Mouse (Mus musculus): ENCODE results near the gene Mdm1. TPM values are rescaled to one million over a fixed set of nuclear protein-coding genes. Genes with fewer than 3 reads are reported as not detected.

The Mdm1 gene
- polyA plus RNA-seq, 1 experiment from 2014 or later, result 49.7 TPM

DNA sequence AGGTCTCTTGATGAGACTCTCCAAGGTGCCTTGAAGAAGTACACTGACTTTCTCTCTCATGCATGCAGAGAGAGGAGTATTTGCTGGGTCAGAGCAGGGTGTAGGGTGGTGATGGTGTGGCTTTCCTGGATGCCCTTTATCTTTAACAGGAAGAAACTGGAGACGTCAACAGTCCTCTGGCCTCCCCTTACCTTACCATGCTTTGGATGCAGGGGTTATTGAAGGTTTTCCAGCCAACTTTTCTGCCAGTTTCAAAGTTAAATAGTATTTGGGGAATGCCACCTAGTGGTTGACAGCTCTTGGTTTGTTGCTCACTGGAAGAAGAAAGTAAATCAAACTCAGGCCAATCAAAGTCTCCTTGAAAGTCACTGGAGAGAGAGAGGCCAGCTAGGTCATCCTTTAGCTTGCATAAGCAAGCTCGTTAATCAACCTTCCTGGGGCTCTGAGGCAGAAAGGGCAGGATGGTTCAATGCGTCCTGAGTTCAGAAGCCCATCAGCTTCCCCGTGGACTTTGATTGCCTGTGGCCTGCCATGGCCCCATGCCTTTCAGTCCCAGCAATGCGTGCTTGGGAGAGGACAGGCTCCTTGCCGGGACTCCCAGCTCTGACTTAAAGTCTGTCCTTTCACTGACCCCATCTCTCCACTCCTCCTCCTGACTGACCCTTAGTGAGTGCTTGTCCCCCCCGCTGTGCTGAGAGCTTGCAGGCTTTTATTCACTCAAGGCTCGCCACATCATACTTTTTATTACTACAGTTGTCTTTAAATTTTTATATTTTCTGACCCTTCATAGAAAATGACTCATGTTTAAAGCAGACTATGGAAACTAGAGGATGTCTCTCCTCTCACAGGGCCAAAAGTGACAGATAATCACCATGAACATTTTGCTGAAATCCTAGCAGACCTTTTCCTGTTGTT lies 31.3 kb upstream of the Mdm1 start:
- H3K9me3 ChIP-seq (replicated peaks), result no peaks in the 10 kb centered on the region
- H3K27ac ChIP-seq, result no peak overlapping the region
- H3K4me1 ChIP-seq, result peaks cover 7% of the 10 kb centered on the region; the same call in 1 of the 2 replicates
- no peak overlapping the region for H3K4me2 ChIP-seq
- 18% methylated on average over 8 of the region's 8 CpGs for WGBS
- H3K36me3 ChIP-seq (ENCODE audit: poor library complexity, severe bottlenecking), result no peaks in the 10 kb centered on the region
- no peaks in the 10 kb centered on the region for H3K27me3 ChIP-seq
- ATAC-seq, result no peak
- no peak overlapping the region for H3K9ac ChIP-seq
- no peak overlapping the region for H3K4me3 ChIP-seq

DNA sequence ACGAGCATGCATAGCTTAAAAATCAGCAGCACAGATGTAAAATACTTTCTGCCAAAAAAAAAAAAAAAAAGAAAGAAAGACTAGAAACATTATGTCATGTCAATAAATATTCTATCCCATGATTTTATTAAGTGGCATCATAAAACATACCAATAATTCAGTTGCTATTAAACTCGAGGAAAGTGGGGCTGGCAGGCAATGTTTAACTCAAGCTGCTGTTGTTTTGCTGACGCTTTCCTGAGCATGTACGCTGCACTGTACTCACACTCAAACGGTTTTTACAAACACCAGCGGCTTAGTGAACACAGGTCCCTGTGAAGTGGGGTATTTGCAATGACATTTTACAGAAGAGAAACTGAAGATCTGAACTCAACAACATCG lies 30.7 kb upstream of the Mdm1 start:
- Histone ChIP-seq H3K27me3 (no peaks in the 10 kb centered on the region), H3K9ac (no peak overlapping the region), H3K4me3 (no peak overlapping the region), H3K27ac (no peak overlapping the region), H3K36me3 (ENCODE audit: poor library complexity, severe bottlenecking) (no peaks in the 10 kb centered on the region), H3K9me3 (replicated peaks) (no peaks in the 10 kb centered on the region), H3K4me2 (no peak overlapping the region), H3K4me1 (peaks cover 7% of the 10 kb centered on the region; the same call in 1 of the 2 replicates)
- ATAC-seq, result no peak
- WGBS, result 82% methylated on average over 7 of the region's 7 CpGs

DNA sequence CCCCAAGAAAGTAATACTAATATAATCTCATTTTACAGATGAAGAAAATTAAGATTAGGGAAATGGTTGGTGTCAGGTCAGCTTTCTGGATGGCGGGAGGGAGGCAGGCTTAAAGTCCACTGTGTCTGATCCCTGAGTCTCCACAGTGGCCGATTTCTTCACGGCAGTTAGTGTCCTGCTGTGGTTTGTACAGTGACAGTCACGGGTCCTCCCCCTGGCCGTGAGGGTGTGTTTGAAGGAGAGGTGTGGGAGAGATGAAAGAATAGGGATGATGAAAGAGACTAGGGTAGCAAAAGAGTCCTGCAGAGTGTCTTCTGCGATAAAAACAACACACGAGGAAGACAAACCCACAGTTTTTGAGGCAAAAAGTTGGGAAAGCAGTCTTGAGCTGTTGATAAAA lies 30.0 kb upstream of the Mdm1 start:
- peaks cover 7% of the 10 kb centered on the region; the same call in 1 of the 2 replicates for H3K4me1 ChIP-seq
- no peaks in the 10 kb centered on the region for H3K36me3 ChIP-seq (ENCODE audit: poor library complexity, severe bottlenecking)
- H3K4me3 ChIP-seq, result no peak overlapping the region
- 50% methylated on average over 7 of the region's 7 CpGs for WGBS
- H3K27me3 ChIP-seq, result no peaks in the 10 kb centered on the region
- H3K4me2 ChIP-seq, result no peak overlapping the region
- H3K9ac ChIP-seq, result no peak overlapping the region
- H3K27ac ChIP-seq, result no peak overlapping the region
- H3K9me3 ChIP-seq (replicated peaks), result no peaks in the 10 kb centered on the region
- no peak for ATAC-seq

DNA sequence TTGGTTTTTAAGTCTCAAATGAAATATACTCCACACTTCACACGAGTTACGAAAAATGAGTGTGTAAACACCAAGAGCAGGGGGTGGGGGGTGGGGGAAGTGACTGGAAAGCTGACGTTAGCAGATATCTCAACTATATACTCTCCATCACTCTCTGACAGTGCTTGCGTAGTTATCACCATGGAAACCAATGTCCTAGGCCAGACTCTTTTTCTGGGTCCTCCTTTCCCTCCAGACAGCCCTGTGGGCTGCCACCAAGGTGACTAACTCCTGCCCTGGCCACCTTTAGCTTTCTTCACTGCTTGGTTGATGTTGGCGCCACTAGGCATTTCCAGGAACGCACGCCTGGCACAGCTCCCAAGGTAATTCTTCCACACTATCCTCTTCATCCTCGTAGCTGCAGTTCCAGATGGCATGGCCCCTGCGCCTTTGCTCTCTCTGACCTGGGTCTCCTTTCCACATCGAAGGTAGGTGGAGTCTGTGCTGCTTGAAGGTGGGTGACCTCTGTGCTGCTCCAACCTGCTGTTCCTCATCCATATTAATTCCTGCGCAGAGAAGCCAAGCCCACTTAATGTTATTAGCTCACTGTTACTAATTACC lies 29.2 kb upstream of the Mdm1 start:
- H3K4me1 ChIP-seq, result peaks cover 7% of the 10 kb centered on the region; the same call in 1 of the 2 replicates
- H3K36me3 ChIP-seq (ENCODE audit: poor library complexity, severe bottlenecking), result no peaks in the 10 kb centered on the region
- WGBS, result 78% methylated on average over 11 of the region's 11 CpGs
- H3K27me3 ChIP-seq, result no peaks in the 10 kb centered on the region
- no peak overlapping the region for H3K27ac ChIP-seq
- no peak overlapping the region for H3K9ac ChIP-seq
- no peaks in the 10 kb centered on the region for H3K9me3 ChIP-seq (replicated peaks)
- 0 out of 2 replicates have a peak, but pooled peaks have one; percentile 19 for ATAC-seq
- no peak overlapping the region for H3K4me2 ChIP-seq
- no peak overlapping the region for H3K4me3 ChIP-seq

DNA sequence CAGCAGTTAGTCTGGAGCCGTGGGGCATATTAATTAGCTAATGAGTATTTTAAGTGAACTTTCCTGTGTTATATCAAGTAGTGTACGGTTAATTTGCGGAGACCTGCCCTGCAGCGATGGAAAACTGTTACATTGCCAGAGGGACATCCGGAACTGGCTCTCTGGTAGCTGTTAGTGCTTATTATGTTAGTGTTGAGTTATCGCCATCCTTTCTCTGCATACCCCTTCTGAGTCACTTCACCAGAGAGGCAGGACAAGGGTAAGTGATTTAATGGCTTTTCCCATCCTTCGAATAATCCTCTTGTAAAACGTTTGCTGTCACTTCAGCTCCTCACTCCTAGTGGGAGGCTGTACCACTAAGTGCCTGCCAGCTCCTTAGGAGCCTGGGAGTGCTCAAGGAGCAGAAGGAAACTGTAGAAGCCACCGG lies 28.3 kb upstream of the Mdm1 start:
- 48% methylated on average over 9 of the region's 9 CpGs for WGBS
- peak overlapping the region; percentile 19; the same call in 1 of the 2 replicates for H3K27ac ChIP-seq
- no peaks in the 10 kb centered on the region for H3K36me3 ChIP-seq (ENCODE audit: poor library complexity, severe bottlenecking)

DNA sequence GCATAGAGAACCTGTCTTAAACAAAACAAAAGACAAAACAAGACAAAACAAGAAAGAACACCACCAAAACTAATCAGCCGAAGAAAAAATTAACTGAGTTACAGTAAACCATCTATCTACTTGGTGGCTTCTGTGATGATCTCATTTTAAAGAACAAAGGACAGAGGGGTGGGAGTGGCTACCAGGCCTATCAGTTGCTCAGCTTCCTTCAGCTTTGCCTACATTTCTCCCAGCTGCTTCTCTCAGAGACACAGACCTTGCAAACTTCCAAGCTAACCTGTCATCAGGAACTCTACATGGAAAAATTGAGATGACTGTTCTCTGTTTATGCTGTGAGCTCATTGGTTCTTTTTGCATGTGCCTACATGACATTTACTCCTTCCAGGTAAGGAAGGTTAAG lies 27.3 kb upstream of the Mdm1 start:
- WGBS, result 77% methylated on average over 1 of the region's 1 CpGs
- ATAC-seq, result no peak

More for the DNA sequence above, 28.3 kb upstream of the Mdm1 start:
- H3K4me3 ChIP-seq, result no peak overlapping the region
- peak; percentile 21; the same call in 1 of the 2 replicates for ATAC-seq
- H3K9ac ChIP-seq, result no peak overlapping the region
- H3K9me3 ChIP-seq (replicated peaks), result no peaks in the 10 kb centered on the region
- H3K4me2 ChIP-seq, result no peak overlapping the region
- no peaks in the 10 kb centered on the region for H3K27me3 ChIP-seq
- H3K4me1 ChIP-seq, result peaks cover 7% of the 10 kb centered on the region; the same call in 1 of the 2 replicates

DNA sequence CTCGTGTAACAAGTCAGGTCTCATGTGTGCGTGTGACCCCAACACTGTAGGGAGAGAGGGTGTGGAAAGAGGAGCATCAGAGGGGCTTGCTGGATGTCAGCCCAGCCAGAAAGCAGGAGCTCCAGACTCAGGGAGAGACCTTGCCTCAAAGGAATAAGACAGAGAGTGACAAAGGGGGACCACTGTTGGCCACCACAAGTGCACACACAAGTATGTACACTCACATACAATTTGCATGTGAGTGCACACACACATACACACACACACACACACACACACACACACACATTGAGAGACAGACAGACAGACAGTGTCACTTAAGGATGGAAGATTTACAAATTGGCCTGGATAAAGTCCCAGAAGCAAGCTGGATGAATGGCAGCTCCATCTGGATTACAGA lies 25.2 kb upstream of the Mdm1 start:
- H3K27me3 ChIP-seq, result no peaks in the 10 kb centered on the region

More for the DNA sequence above, 27.3 kb upstream of the Mdm1 start:
- Histone ChIP-seq H3K4me1 (peaks cover 7% of the 10 kb centered on the region; the same call in 1 of the 2 replicates), H3K4me3 (no peak overlapping the region), H3K27me3 (no peaks in the 10 kb centered on the region), H3K9me3 (replicated peaks) (no peaks in the 10 kb centered on the region), H3K9ac (no peak overlapping the region), H3K4me2 (no peak overlapping the region), H3K27ac (no peak overlapping the region), H3K36me3 (ENCODE audit: poor library complexity, severe bottlenecking) (no peaks in the 10 kb centered on the region)

DNA sequence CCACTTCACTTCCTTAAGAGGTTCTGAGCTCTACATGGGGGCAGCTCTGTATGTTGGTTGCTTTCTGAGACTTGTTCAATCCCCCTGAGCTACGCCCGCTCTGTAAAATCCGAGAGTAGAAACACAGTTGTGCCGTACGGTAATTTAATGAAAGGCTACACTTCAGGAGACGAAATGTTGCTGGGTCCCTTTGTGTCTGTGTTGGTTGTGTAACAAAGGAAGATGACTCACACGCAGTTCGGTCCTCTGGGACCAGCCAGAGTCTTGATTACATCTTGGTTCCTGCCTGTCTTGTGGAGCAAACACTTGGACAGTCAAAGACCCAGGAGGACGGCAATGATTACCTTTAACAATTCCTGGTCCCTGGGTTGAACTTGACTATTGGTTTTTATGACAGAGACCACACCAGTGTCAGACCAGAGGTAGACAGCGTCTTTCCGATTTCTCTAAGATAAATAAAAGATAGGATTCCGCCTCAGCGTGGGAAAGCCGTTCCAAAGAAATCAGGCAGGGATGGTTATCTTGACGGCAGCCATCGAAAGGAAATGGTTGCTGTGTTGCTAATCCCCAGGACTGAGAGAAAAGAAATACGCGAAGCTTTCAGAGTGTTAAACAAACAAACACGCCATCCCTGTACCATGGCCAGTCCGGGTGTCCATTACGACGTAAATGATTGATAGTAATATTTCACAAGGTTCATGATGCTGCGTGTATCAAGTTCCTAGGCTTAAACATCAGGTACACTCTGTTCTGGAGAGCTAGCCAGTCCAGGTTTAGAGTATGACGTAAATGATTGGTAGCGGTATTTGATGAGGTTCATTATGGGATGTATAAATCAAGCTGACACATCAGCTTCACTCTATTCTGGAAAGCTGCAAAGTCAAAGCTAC lies 20.3 kb upstream of the Mdm1 start:
- WGBS, result 87% methylated on average over 25 of the region's 25 CpGs
- H3K9me3 ChIP-seq (replicated peaks), result no peaks in the 10 kb centered on the region
- no peak overlapping the region for H3K4me3 ChIP-seq
- H3K4me1 ChIP-seq, result peaks cover 9% of the 10 kb centered on the region; the same call in 1 of the 2 replicates
- no peak; the same call in 1 of the 2 replicates for ATAC-seq
- H3K36me3 ChIP-seq (ENCODE audit: poor library complexity, severe bottlenecking), result no peaks in the 10 kb centered on the region
- no peak overlapping the region for H3K9ac ChIP-seq
- peak overlapping the region; percentile 54; the same call in 1 of the 2 replicates for H3K27ac ChIP-seq
- peak overlapping the region; percentile 20; the same call in 1 of the 2 replicates for H3K4me2 ChIP-seq
- no peaks in the 10 kb centered on the region for H3K27me3 ChIP-seq

More for the DNA sequence above, 25.2 kb upstream of the Mdm1 start:
- WGBS, result 85% methylated on average over 2 of the region's 2 CpGs
- Histone ChIP-seq H3K4me1 (peaks cover 7% of the 10 kb centered on the region; the same call in 1 of the 2 replicates), H3K4me3 (no peak overlapping the region), H3K27ac (no peak overlapping the region), H3K4me2 (no peak overlapping the region), H3K9me3 (replicated peaks) (no peaks in the 10 kb centered on the region), H3K9ac (no peak overlapping the region), H3K36me3 (ENCODE audit: poor library complexity, severe bottlenecking) (no peaks in the 10 kb centered on the region)
- ATAC-seq, result no peak

DNA sequence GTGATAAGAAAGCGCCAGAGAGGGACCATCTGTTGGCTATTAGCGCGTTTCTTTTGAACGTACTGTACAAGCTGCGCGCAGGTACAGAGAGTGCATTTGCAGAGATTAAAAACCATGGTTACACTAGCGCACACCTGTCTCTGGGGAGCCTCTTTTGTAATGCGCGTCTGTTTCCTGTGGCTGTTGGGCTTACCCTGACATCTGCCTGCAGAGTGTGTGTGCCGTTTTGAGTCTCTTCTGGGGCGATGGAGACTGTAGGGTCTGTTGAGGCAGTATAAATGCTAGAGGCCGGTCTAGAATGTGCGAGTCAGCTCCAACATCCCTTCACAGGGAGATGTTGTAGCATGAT lies 19.7 kb upstream of the Mdm1 start:
- Histone ChIP-seq H3K9ac (0 out of 2 replicates have a peak overlapping the region, but pooled peaks have one; percentile 16), H3K4me3 (no peak overlapping the region), H3K9me3 (replicated peaks) (no peaks in the 10 kb centered on the region), H3K4me2 (peak overlapping the region; percentile 20; the same call in 1 of the 2 replicates), H3K27ac (peak overlapping the region; percentile 40; the same call in 1 of the 2 replicates), H3K27me3 (no peaks in the 10 kb centered on the region), H3K36me3 (ENCODE audit: poor library complexity, severe bottlenecking) (no peaks in the 10 kb centered on the region), H3K4me1 (peaks cover 9% of the 10 kb centered on the region; the same call in 1 of the 2 replicates)
- 49% methylated on average over 13 of the region's 13 CpGs for WGBS
- ATAC-seq, result peak; percentile 72

DNA sequence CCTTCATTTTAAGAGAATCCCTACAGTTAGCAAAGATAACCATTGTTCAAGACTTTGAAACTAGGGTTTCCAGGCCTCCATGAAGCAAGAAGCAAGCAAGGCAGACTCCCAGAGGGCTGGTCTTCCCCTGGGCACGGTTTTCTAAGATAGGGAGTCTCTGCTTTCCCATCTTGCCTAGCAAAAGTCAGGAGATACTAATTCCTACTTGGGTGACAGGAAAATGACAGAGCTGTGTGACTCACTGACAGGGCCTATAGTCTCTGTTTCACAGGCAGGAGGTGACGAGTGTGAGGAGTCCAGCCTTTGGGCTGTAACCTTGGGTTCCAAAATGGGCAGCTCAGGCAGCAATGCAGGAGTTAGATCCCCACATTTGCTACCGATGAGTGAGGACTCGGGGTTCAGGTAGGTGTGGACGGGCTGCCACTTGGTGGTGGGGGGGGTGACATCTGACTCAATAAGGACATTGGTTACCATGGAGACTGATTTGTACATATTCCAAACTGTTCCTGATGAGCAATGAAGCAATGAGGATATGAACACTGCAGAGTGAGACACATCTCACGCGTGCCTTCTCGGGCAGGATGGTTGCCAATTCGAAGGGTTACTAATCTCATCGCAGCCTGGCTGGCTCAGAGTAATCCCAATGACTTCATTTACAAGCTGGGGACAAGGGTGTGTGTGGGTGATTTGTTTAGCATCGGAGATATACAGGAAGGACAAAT lies 19.0 kb upstream of the Mdm1 start:
- no peak for ATAC-seq
- H3K4me1 ChIP-seq, result peaks cover 9% of the 10 kb centered on the region; the same call in 1 of the 2 replicates
- no peak overlapping the region for H3K9ac ChIP-seq
- no peaks in the 10 kb centered on the region for H3K27me3 ChIP-seq
- WGBS, result 85% methylated on average over 11 of the region's 11 CpGs
- no peaks in the 10 kb centered on the region for H3K9me3 ChIP-seq (replicated peaks)
- no peak overlapping the region for H3K4me3 ChIP-seq
- H3K4me2 ChIP-seq, result no peak overlapping the region
- H3K27ac ChIP-seq, result no peak overlapping the region; the same call in 1 of the 2 replicates
- no peaks in the 10 kb centered on the region for H3K36me3 ChIP-seq (ENCODE audit: poor library complexity, severe bottlenecking)

DNA sequence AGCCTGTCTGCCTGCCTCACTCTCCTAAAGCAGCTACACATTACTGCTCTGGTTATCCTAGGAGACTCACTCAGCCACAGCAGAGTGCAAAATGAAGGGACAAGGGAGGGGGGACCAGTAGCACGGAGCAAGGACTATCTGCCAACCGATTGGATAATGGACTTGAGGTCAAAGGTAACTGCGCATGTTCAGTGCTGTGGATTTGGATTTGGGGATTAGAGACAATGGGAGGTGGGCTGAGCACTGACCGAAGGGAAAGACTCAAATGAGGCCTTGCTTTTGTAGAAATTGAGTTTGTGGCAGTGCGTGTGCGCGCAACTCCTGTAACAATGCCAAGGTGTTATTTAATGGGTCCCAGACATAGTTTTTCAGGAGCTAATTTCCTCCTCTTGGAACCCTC lies 16.4 kb upstream of the Mdm1 start:
- Histone ChIP-seq H3K4me2 (no peak overlapping the region), H3K9me3 (replicated peaks) (no peaks in the 10 kb centered on the region), H3K27me3 (peaks cover 14% of the 10 kb centered on the region; the same call in 1 of the 2 replicates), H3K4me1 (peaks cover 9% of the 10 kb centered on the region; the same call in 1 of the 2 replicates), H3K4me3 (no peak overlapping the region), H3K36me3 (ENCODE audit: poor library complexity, severe bottlenecking) (no peaks in the 10 kb centered on the region), H3K27ac (no peak overlapping the region), H3K9ac (no peak overlapping the region)
- WGBS, result 91% methylated on average over 7 of the region's 7 CpGs
- ATAC-seq, result no peak

Data from forebrain, embryonic 13.5 days (tissue).